Comparison of ENCODE assay signal across 13 mouse cellular contexts in the genomic region with DNA sequence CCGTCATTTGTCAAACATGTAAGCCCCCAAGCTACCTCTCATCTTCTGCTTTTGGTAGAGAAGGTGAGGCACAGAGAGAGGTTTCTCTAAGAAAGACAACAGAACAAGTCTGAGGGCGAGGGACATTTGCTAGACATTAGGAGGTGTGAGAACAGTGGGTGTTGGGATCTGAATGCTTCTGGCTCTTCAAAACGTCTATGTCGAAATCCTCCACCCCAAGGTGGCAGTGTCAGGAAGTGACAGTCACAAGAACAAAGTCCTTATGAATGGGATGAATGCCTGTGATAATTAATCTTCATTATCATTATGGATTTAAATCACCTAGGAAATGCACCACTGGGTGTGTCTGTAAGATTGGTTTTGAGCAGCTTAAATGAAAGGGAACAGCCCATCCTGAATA. TPM values are rescaled to one million over a fixed set of nuclear protein-coding genes. Genes with fewer than 3 reads are reported as not detected.
DNase-seq lines count a peak whose midpoint lies in the region; ATAC-seq and TF ChIP-seq lines count a peak whose summit lies in the region.
"Had no signal": no experiment of that assay in that cellular context is flagged by ENCODE, and none has a peak within 500 bp of the region (broad histone marks: within the 10 kb centered on the region; RNA-seq: fewer than 3 reads in every experiment).

No protein-coding gene starts in this region.

- TF ChIP-seq POLR2A in thymus, adult 2 months (IDR thresholded peaks at IDR 0.05; ENCODE audit: control insufficient read depth, extremely low read depth, insufficient read depth, low read length, poor library complexity), result no peak

- H3K4me1 ChIP-seq in liver, postnatal 0 days (ENCODE audit: insufficient read depth), result peaks cover 37% of the 10 kb centered on the region
- peaks cover 12% of the 10 kb centered on the region for H3K4me1 ChIP-seq in liver, embryonic 11.5 days (replicated peaks; ENCODE audit: control insufficient read depth, insufficient read depth, low read length)
- H3K4me1 ChIP-seq in thymus, adult 2 months (replicated peaks; ENCODE audit: control insufficient read depth, insufficient read depth, low read length), result peaks cover 35% of the 10 kb centered on the region

- TF ChIP-seq CTCF in liver, postnatal 0 days (IDR thresholded peaks at IDR 0.05; ENCODE audit: low read depth), result no peak
- TF ChIP-seq CTCF in thymus, adult 2 months (IDR thresholded peaks at IDR 0.05; ENCODE audit: borderline replicate concordance, control insufficient read depth, extremely low read depth, insufficient read depth, low read length, poor library complexity), result no peak

- no peak overlapping the region for H3K4me3 ChIP-seq in liver, postnatal 0 days (ENCODE audit: low read depth, low read length)
- H3K4me3 ChIP-seq in liver, embryonic 11.5 days (ENCODE audit: low read depth, low read length), result no peak overlapping the region
- no peak overlapping the region for H3K4me3 ChIP-seq in thymus, adult 2 months (ENCODE audit: control insufficient read depth, insufficient read depth, low read length)
- H3K4me3 ChIP-seq: heart, embryonic 15.5 days had no signal

- peak; percentile 51 for DNase-seq in heart, adult 11 months
- DNase-seq in heart, postnatal 25 days (ENCODE audit: low spot score), result no peak
- no peak for DNase-seq in liver, postnatal 0 days
- DNase-seq in liver, embryonic 11.5 days (ENCODE audit: low spot score), result no peak
- peak; percentile 16 for DNase-seq in R1 (ENCODE audit: low read depth, low spot score)
- peak; percentile 53 for DNase-seq in thymus, adult 2 months
- DNase-seq in spleen, adult 12 weeks (ENCODE audit: low spot score), result no peak
- DNase-seq in right cerebral cortex, postnatal 4 days, result no peak
- DNase-seq: kidney, postnatal 4 days; lung, embryonic 14.5 days had no signal

- H3K27me3 ChIP-seq in liver, postnatal 0 days (ENCODE audit: insufficient read depth, low read length), result no peaks in the 10 kb centered on the region
- no peaks in the 10 kb centered on the region for H3K27me3 ChIP-seq in liver, embryonic 11.5 days (replicated peaks; ENCODE audit: control insufficient read depth, insufficient read depth, low read length)
- H3K27me3 ChIP-seq in thymus, adult 2 months (ENCODE audit: control insufficient read depth, insufficient read depth, low read length), result no peaks in the 10 kb centered on the region
- H3K27me3 ChIP-seq: heart, embryonic 15.5 days had no signal

- no peak overlapping the region for H3K9ac ChIP-seq in liver, postnatal 0 days (replicated peaks)
- no peak overlapping the region for H3K9ac ChIP-seq in liver, embryonic 11.5 days (ENCODE audit: low read depth, low read length)
- H3K9ac ChIP-seq: heart, embryonic 15.5 days; lung, embryonic 14.5 days had no signal

- intact Hi-C loops in heart, postnatal 25 days (cut with DNase I), result no loop called here

- no peaks in the 10 kb centered on the region for H3K9me3 ChIP-seq in liver, postnatal 0 days (ENCODE audit: low read length)
- H3K9me3 ChIP-seq in liver, embryonic 11.5 days (ENCODE audit: control insufficient read depth, low read length), result no peaks in the 10 kb centered on the region
- H3K9me3 ChIP-seq: heart, embryonic 15.5 days had no signal

- no peak for TF ChIP-seq EP300 in liver, postnatal 0 days (IDR thresholded peaks at IDR 0.05; ENCODE audit: low read depth)

- H3K4me2 ChIP-seq in liver, postnatal 0 days (ENCODE audit: low read depth, low read length), result no peak overlapping the region
- no peak overlapping the region for H3K4me2 ChIP-seq in liver, embryonic 11.5 days
- H3K4me2 ChIP-seq: heart, embryonic 15.5 days; lung, embryonic 14.5 days had no signal

- peak overlapping the region; percentile 87 for H3K27ac ChIP-seq in liver, postnatal 0 days (ENCODE audit: low read depth)
- no peak overlapping the region for H3K27ac ChIP-seq in liver, embryonic 11.5 days (ENCODE audit: low read depth, low read length)
- no peak overlapping the region for H3K27ac ChIP-seq in thymus, adult 2 months (ENCODE audit: control insufficient read depth, insufficient read depth, low read length)

- H3K36me3 ChIP-seq in liver, postnatal 0 days (replicated peaks; ENCODE audit: insufficient read depth, low read length), result no peaks in the 10 kb centered on the region
- H3K36me3 ChIP-seq in liver, embryonic 11.5 days (ENCODE audit: control insufficient read depth, insufficient read depth, low read length), result no peaks in the 10 kb centered on the region; the same call in 1 of the 2 replicates
- H3K36me3 ChIP-seq in thymus, adult 2 months (ENCODE audit: control insufficient read depth, insufficient read depth, low read length), result no peaks in the 10 kb centered on the region
- H3K36me3 ChIP-seq: heart, embryonic 15.5 days had no signal

- no peak for ATAC-seq in liver, postnatal 0 days
- no peak for ATAC-seq in liver, embryonic 11.5 days (replicated peaks; ENCODE audit: low FRiP score)
- ATAC-seq: inflammation-experienced regulatory T-cells, adult 6 months had no signal

- WGBS in liver, postnatal 0 days (ENCODE audit: insufficient replicate concordance), result 37% methylated on average over 4 of the region's 4 CpGs
- WGBS in liver, embryonic 11.5 days, result 50% methylated on average over 4 of the region's 4 CpGs
- WGBS in thymus, adult 2 months, result 38% methylated on average over 4 of the region's 4 CpGs

RNA-seq across cellular contexts. Expression of a gene that starts 11.3 kb away (rescaled TPM):
- total RNA-seq in heart, postnatal 25 days (2021), result 10 to 100 TPM; 70.5 to 74.6 TPM
- polyA plus RNA-seq in liver, postnatal 0 days (2015; fragmentation: Nextera tagmentation; extraction: Ambion mirVana), result 16.3 and 16.5 TPM in 2 replicates
- polyA plus RNA-seq in liver, embryonic 11.5 days (2014; fragmentation: Nextera tagmentation; extraction: Ambion mirVana), result 5.7 and 7.0 TPM in 2 replicates
- 40.2 and 40.9 TPM in 2 replicates for polyA plus RNA-seq in thymus, adult 2 months (2012; rRNA removed)

RNA-seq across cellular contexts. Expression of a gene that starts 59.6 kb away (rescaled TPM):
- not detected for total RNA-seq in heart, postnatal 25 days (2021)
- 8.4 and 9.8 TPM in 2 replicates for polyA plus RNA-seq in liver, postnatal 0 days (2015; fragmentation: Nextera tagmentation; extraction: Ambion mirVana)
- 0.38 and 0.52 TPM in 2 replicates for polyA plus RNA-seq in liver, embryonic 11.5 days (2014; fragmentation: Nextera tagmentation; extraction: Ambion mirVana)
- polyA plus RNA-seq in thymus, adult 2 months (2012; rRNA removed), result not detected in 2 replicates
- total RNA-seq: adrenal gland, adult 18-20 months had no signal
- polyA plus RNA-seq: inflammation-experienced regulatory T-cells, adult 6 months; lung, embryonic 14.5 days had no signal

Comparison
In these comparisons a context has a peak if more than half of its experiments do, and no peak if none do; other contexts are left out.
1. DNase-seq: peak in heart, adult 11 months (single experiment), R1 (single experiment) and thymus, adult 2 months (single experiment); none in heart, postnatal 25 days (single experiment), liver, postnatal 0 days (single experiment), liver, embryonic 11.5 days (single experiment), spleen, adult 12 weeks (single experiment) and right cerebral cortex, postnatal 4 days (single experiment).